Mouse (Mus musculus): ENCODE measurements at regions not wholly inside any gene's neighbourhood (a gene's known extent, or its start where the extent isn't known, plus 50 kb on each side); places are given as distances from the start of the nearest gene placed in this dataset.
"Not testable (repeated sequence)": the region's sequence is repeated elsewhere in the genome, so short reads cannot be mapped to it uniquely, and the experiment has no call there.

GRCm38 (mm10) chr8:20262253-20262652 lies 100.8 kb downstream of the Gm15319 start:
- not testable (repeated sequence) for H3K4me3 ChIP-seq (replicated peaks); H3K27me3 ChIP-seq (replicated peaks); H3K9ac ChIP-seq; ATAC-seq (ENCODE audit: insufficient read depth, low FRiP score, low read depth); H3K27ac ChIP-seq; H3K4me1 ChIP-seq; H3K4me2 ChIP-seq; H3K36me3 ChIP-seq; H3K9me3 ChIP-seq
- WGBS = 90% methylated on average over 3 of the region's 3 CpGs

- WGBS = 33% methylated on average over 9 of the region's 9 CpGs
- ATAC-seq (ENCODE audit: insufficient read depth, low FRiP score, low read depth); H3K4me2 ChIP-seq; H3K4me3 ChIP-seq (replicated peaks); H3K27me3 ChIP-seq (replicated peaks); H3K27ac ChIP-seq; H3K36me3 ChIP-seq; H3K9me3 ChIP-seq; H3K4me1 ChIP-seq; H3K9ac ChIP-seq: not testable (repeated sequence)
Measured at GRCm38 (mm10) chr8:20261452-20262181, 101.4 kb downstream of the Gm15319 start.

- not testable (repeated sequence) for H3K27me3 ChIP-seq (replicated peaks); H3K4me1 ChIP-seq; H3K36me3 ChIP-seq; H3K4me3 ChIP-seq (replicated peaks); H3K9me3 ChIP-seq; ATAC-seq (ENCODE audit: insufficient read depth, low FRiP score, low read depth); H3K9ac ChIP-seq; H3K27ac ChIP-seq; H3K4me2 ChIP-seq
- 89% methylated on average over 2 of the region's 2 CpGs for WGBS
Measured at GRCm38 (mm10) chr8:20261007-20261406, 102.0 kb downstream of the Gm15319 start.

GRCm38 (mm10) chr8:20260125-20260640 lies 102.8 kb downstream of the Gm15319 start:
- H3K36me3 ChIP-seq; H3K9me3 ChIP-seq; ATAC-seq (ENCODE audit: insufficient read depth, low FRiP score, low read depth); H3K9ac ChIP-seq; H3K27me3 ChIP-seq (replicated peaks); H3K4me1 ChIP-seq; H3K4me3 ChIP-seq (replicated peaks); H3K4me2 ChIP-seq; H3K27ac ChIP-seq: not testable (repeated sequence)
- WGBS = 76% methylated on average over 4 of the region's 7 CpGs

- not testable (repeated sequence) for H3K27me3 ChIP-seq (replicated peaks); H3K36me3 ChIP-seq; H3K27ac ChIP-seq; H3K9me3 ChIP-seq; H3K4me1 ChIP-seq; H3K9ac ChIP-seq; H3K4me3 ChIP-seq (replicated peaks); H3K4me2 ChIP-seq; ATAC-seq (ENCODE audit: insufficient read depth, low FRiP score, low read depth)
- 80% methylated on average over 8 of the region's 8 CpGs for WGBS
Measured at GRCm38 (mm10) chr8:20259662-20260061, 103.3 kb downstream of the Gm15319 start.
